In the genomic region with DNA sequence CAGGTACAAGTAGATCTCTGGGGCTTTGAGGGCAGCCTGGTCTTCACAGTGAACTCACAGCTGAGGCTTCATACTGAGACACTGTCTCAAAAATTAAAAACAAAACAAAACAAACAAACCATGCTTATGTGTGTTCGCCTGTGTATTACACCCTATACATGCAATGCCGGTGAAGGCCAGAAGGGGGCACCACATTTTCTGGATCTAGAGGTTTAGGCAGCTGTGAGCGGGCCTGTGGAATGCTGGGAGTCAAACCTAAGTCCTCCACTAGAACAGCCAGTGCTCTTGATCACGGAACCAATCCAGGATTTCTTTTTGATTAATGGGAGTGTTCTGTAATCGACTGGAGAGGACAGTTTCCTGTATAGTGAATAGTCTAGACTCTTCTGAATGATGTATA, we compare ENCODE assay signal across 10 mouse cellular contexts. TPM values are rescaled to one million over a fixed set of nuclear protein-coding genes. Genes with fewer than 3 reads are reported as not detected.
DNase-seq lines count a peak whose midpoint lies in the region; ATAC-seq and TF ChIP-seq lines count a peak whose summit lies in the region.
"Had no signal": no experiment of that assay in that cellular context is flagged by ENCODE, and none has a peak within 500 bp of the region (broad histone marks: within the 10 kb centered on the region; RNA-seq: fewer than 3 reads in every experiment).

No protein-coding gene starts in this region.

- no peak overlapping the region for H3K4me2 ChIP-seq in liver, embryonic 12.5 days
- H3K4me2 ChIP-seq in forebrain, embryonic 12.5 days: no peak overlapping the region
- H3K4me2 ChIP-seq: limb, embryonic 12.5 days had no signal

- intact Hi-C loops in left cerebral cortex, postnatal 36 days (cut with DNase I): no loop called here

- no peak overlapping the region for H3K27ac ChIP-seq in liver, embryonic 12.5 days
- no peak overlapping the region for H3K27ac ChIP-seq in bone marrow macrophage, adult 2 months (ENCODE audit: insufficient read depth, low read depth, low read length)
- no peak overlapping the region for H3K27ac ChIP-seq in forebrain, embryonic 12.5 days
- H3K27ac ChIP-seq: limb, embryonic 12.5 days had no signal

- ATAC-seq in liver, embryonic 12.5 days: no peak
- ATAC-seq in forebrain, embryonic 12.5 days (ENCODE audit: low FRiP score): no peak

- WGBS in liver, embryonic 12.5 days (ENCODE audit: insufficient replicate concordance): 42% methylated on average over 5 of the region's 5 CpGs
- 61% methylated on average over 5 of the region's 5 CpGs for WGBS in forebrain, embryonic 12.5 days

- H3K9ac ChIP-seq in liver, embryonic 12.5 days: no peak overlapping the region
- H3K9ac ChIP-seq in forebrain, embryonic 12.5 days: no peak overlapping the region
- H3K9ac ChIP-seq: limb, embryonic 12.5 days had no signal

- no peak overlapping the region for H3K4me3 ChIP-seq in liver, embryonic 12.5 days
- H3K4me3 ChIP-seq in E14TG2a.4 (replicated peaks; ENCODE audit: low read length): no peak overlapping the region
- no peak overlapping the region for H3K4me3 ChIP-seq in bone marrow macrophage, adult 2 months (ENCODE audit: insufficient read depth, low read length)
- no peak overlapping the region for H3K4me3 ChIP-seq in forebrain, embryonic 12.5 days (replicated peaks)
- H3K4me3 ChIP-seq: limb, embryonic 12.5 days; myocyte had no signal

- H3K9me3 ChIP-seq in liver, embryonic 12.5 days (replicated peaks): no peaks in the 10 kb centered on the region
- H3K9me3 ChIP-seq in E14TG2a.4 (ENCODE audit: low read length): no peaks in the 10 kb centered on the region
- H3K9me3 ChIP-seq in forebrain, embryonic 12.5 days: no peaks in the 10 kb centered on the region
- H3K9me3 ChIP-seq: limb, embryonic 12.5 days had no signal

- peak; percentile 50 for DNase-seq in liver
- peak; percentile 66 for DNase-seq in naive thymus-derived CD4-positive, alpha-beta T cell, adult 2 months (ENCODE audit: low read depth)
- no peak for DNase-seq in left cerebral cortex, postnatal 36 days (ENCODE audit: low spot score in 2 of 2)
- DNase-seq: kidney, adult 9 months had no signal

- H3K4me1 ChIP-seq in liver, embryonic 12.5 days: peaks cover 8% of the 10 kb centered on the region
- peaks cover 10% of the 10 kb centered on the region; the same call in 1 of the 2 replicates for H3K4me1 ChIP-seq in E14TG2a.4 (replicated peaks; ENCODE audit: low read depth, low read length)
- H3K4me1 ChIP-seq in bone marrow macrophage, adult 2 months (ENCODE audit: control insufficient read depth, insufficient read depth, low read length): peaks cover 3% of the 10 kb centered on the region; the same call in 1 of the 2 replicates
- H3K4me1 ChIP-seq in forebrain, embryonic 12.5 days: peaks cover 2% of the 10 kb centered on the region

- H3K27me3 ChIP-seq in liver, embryonic 12.5 days (replicated peaks): peaks cover 5% of the 10 kb centered on the region; the same call in 1 of the 2 replicates
- H3K27me3 ChIP-seq in E14TG2a.4 (ENCODE audit: insufficient read depth, low read length): peaks cover 10% of the 10 kb centered on the region; the same call in 1 of the 2 replicates
- no peaks in the 10 kb centered on the region for H3K27me3 ChIP-seq in forebrain, embryonic 12.5 days

- no peaks in the 10 kb centered on the region for H3K36me3 ChIP-seq in liver, embryonic 12.5 days
- no peaks in the 10 kb centered on the region for H3K36me3 ChIP-seq in E14TG2a.4 (ENCODE audit: insufficient read depth, low read length)
- H3K36me3 ChIP-seq in forebrain, embryonic 12.5 days (replicated peaks): no peaks in the 10 kb centered on the region
- H3K36me3 ChIP-seq: limb, embryonic 12.5 days had no signal

- TF ChIP-seq POLR2A in bone marrow macrophage, adult 2 months (IDR thresholded peaks at IDR 0.05; ENCODE audit: borderline replicate concordance, low read depth, low read length): no peak

- peak; percentile 93 for TF ChIP-seq CTCF in E14TG2a.4 (conservative IDR thresholded peaks at IDR 0.05; ENCODE audit: low read length)
- TF ChIP-seq CTCF in bone marrow macrophage, adult 2 months (IDR thresholded peaks at IDR 0.05; ENCODE audit: low read depth, low read length): peak; percentile 74

RNA-seq across cellular contexts. Expression of gene Tnfrsf9, which starts 11.6 kb away (rescaled TPM):
- 0.12 TPM in 1 of 2 replicates, not detected in the other for polyA plus RNA-seq in liver, embryonic 12.5 days (2016; fragmentation: Nextera tagmentation; extraction: Ambion mirVana)
- not detected in 2 replicates for polyA plus RNA-seq in bone marrow macrophage, adult 2 months (2012; ENCODE audit: insufficient read depth, insufficient read length, missing spikeins)
- total RNA-seq in left cerebral cortex, postnatal 36 days (2021): under 1 TPM; 0.37 to 0.59 TPM
- polyA plus RNA-seq in forebrain, embryonic 12.5 days (2016; fragmentation: Nextera tagmentation; extraction: Ambion mirVana): 0.54 TPM in 1 of 2 replicates, not detected in the other

RNA-seq across cellular contexts. Expression of gene Park7, which starts 11.7 kb away (rescaled TPM):
- polyA plus RNA-seq in liver, embryonic 12.5 days (2016; fragmentation: Nextera tagmentation; extraction: Ambion mirVana): 326 and 344 TPM in 2 replicates
- polyA plus RNA-seq in bone marrow macrophage, adult 2 months (2012; ENCODE audit: insufficient read depth, insufficient read length, missing spikeins): 92.2 and 96.0 TPM in 2 replicates
- 100 to 1,000 TPM; 184 to 211 TPM for total RNA-seq in left cerebral cortex, postnatal 36 days (2021)
- polyA plus RNA-seq in forebrain, embryonic 12.5 days (2016; fragmentation: Nextera tagmentation; extraction: Ambion mirVana): 379 and 381 TPM in 2 replicates

Comparison
In these comparisons a context has a peak if more than half of its experiments do, and no peak if none do; other contexts are left out.
1. DNase-seq: peak in liver (single experiment) and naive thymus-derived CD4-positive, alpha-beta T cell, adult 2 months (single experiment); none in left cerebral cortex, postnatal 36 days (0 of 2).